In the genomic region with DNA sequence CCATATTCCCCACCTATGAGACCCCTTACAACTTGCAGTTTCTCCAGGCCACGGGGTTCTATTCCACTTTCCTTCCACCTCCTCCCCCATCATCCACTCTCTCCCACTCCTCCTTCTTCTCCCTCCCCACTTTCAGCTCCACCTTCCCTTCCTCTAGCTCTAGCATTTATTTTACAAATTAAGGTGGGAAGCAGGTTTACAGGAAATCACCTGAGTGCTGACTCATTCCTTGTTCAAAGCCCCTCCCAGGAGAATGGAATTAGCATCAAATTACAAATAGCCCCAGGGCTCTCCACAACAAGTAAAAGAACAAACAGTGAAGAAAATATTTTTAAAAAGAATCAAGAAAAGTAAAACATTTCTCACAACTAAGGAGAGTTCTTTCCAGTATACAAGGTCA, we compare ENCODE assay signal across 17 mouse cellular contexts.
"Had no signal": no experiment of that assay in that cellular context is flagged by ENCODE, and none has a peak within 500 bp of the region (broad histone marks: within the 10 kb centered on the region; RNA-seq: fewer than 3 reads in every experiment).

No protein-coding gene starts in this region.

- H3K27ac ChIP-seq: lung, embryonic 15.5 days; macrophage; midbrain, embryonic 13.5 days; midbrain, embryonic 15.5 days; neural tube, embryonic 12.5 days; stomach, embryonic 15.5 days; stomach, postnatal 0 days had no signal

- H3K9ac ChIP-seq: liver, postnatal 0 days; lung, embryonic 15.5 days; midbrain, embryonic 13.5 days; midbrain, embryonic 15.5 days; neural tube, embryonic 12.5 days; stomach, embryonic 15.5 days had no signal

- H3K4me3 ChIP-seq: lung, embryonic 15.5 days; midbrain, embryonic 13.5 days; midbrain, embryonic 15.5 days; neural tube, embryonic 12.5 days; stomach, embryonic 15.5 days had no signal

- H3K4me1 ChIP-seq: lung, embryonic 15.5 days; midbrain, embryonic 13.5 days; midbrain, embryonic 15.5 days; neural tube, embryonic 12.5 days; stomach, embryonic 15.5 days had no signal

- H3K36me3 ChIP-seq: lung, embryonic 15.5 days; midbrain, embryonic 13.5 days; midbrain, embryonic 15.5 days; neural tube, embryonic 12.5 days; stomach, embryonic 15.5 days had no signal

- DNase-seq: liver, postnatal 0 days; lung, adult 2 months; lung, postnatal 14 days; lung, postnatal 36 days; right cerebral cortex, postnatal 25 days; right cerebral cortex, postnatal 4 days; thymus, adult 2 months; thymus, postnatal 25 days; thymus, postnatal 4 days had no signal

- H3K9me3 ChIP-seq: lung, embryonic 15.5 days; megakaryocyte, embryonic 14.5 days; midbrain, embryonic 13.5 days; midbrain, embryonic 15.5 days; neural tube, embryonic 12.5 days; stomach, embryonic 15.5 days had no signal

- H3K27me3 ChIP-seq: lung, embryonic 15.5 days; midbrain, embryonic 13.5 days; midbrain, embryonic 15.5 days; neural tube, embryonic 12.5 days; stomach, embryonic 15.5 days had no signal
